Mouse (Mus musculus): Measurements from ENCODE around the gene H6pd. TPM values are rescaled to one million over a fixed set of nuclear protein-coding genes. Genes with fewer than 3 reads are reported as not detected.

H6pd gene
- polyA plus RNA-seq, 1 experiment = 148 TPM

GRCm38 (mm10) chr4:149983921-149984645 is 24.7 kb downstream of the H6pd start:
- 86% methylated on average over 23 of the region's 23 CpGs for WGBS

GRCm38 (mm10) chr4:149982154-149982553 is 26.7 kb downstream of the H6pd start:
- H3K4me3 ChIP-seq (replicated peaks; ENCODE audit: extremely low read depth, low read depth, low read length) = no peak overlapping the region

More at GRCm38 (mm10) chr4:149983921-149984645, 24.7 kb downstream of the H6pd start:
- no peak for DNase-seq
- Histone ChIP-seq H3K4me3 (replicated peaks; ENCODE audit: extremely low read depth, low read depth, low read length) (no peak overlapping the region), H3K4me1 (ENCODE audit: control insufficient read depth, insufficient read depth, low read length) (peaks cover 7% of the 10 kb centered on the region)
- TF ChIP-seq POLR2A (IDR thresholded peaks at IDR 0.05; ENCODE audit: borderline replicate concordance, extremely low read depth, low read depth, low read length) (no peak), CTCF (IDR thresholded peaks at IDR 0.05; ENCODE audit: insufficient read depth, low read length) (no peak)

GRCm38 (mm10) chr4:149979819-149980308 is 29.0 kb downstream of the H6pd start:
- TF ChIP-seq POLR2A (IDR thresholded peaks at IDR 0.05; ENCODE audit: borderline replicate concordance, extremely low read depth, low read depth, low read length) (no peak), CTCF (IDR thresholded peaks at IDR 0.05; ENCODE audit: insufficient read depth, low read length) (peak; percentile 88)
- Histone ChIP-seq H3K4me3 (replicated peaks; ENCODE audit: extremely low read depth, low read depth, low read length) (no peak overlapping the region), H3K4me1 (ENCODE audit: control insufficient read depth, insufficient read depth, low read length) (0 out of 2 replicates have a peak, but pooled peaks cover 3% of the 10 kb centered on the region)
- 7% methylated on average over 12 of the region's 12 CpGs for WGBS
- peak; percentile 84 for DNase-seq

More at GRCm38 (mm10) chr4:149982154-149982553, 26.7 kb downstream of the H6pd start:
- 0 out of 2 replicates have a peak, but pooled peaks cover 3% of the 10 kb centered on the region for H3K4me1 ChIP-seq (ENCODE audit: control insufficient read depth, insufficient read depth, low read length)
- TF ChIP-seq CTCF (IDR thresholded peaks at IDR 0.05; ENCODE audit: insufficient read depth, low read length) = no peak
- WGBS = 79% methylated on average over 15 of the region's 15 CpGs
- DNase-seq = no peak

GRCm38 (mm10) chr4:149978820-149979219 is 30.0 kb downstream of the H6pd start:
- H3K4me1 ChIP-seq (ENCODE audit: control insufficient read depth, insufficient read depth, low read length) = 0 out of 2 replicates have a peak, but pooled peaks cover 3% of the 10 kb centered on the region
- no peak for DNase-seq
- no peak overlapping the region for H3K4me3 ChIP-seq (replicated peaks; ENCODE audit: extremely low read depth, low read depth, low read length)
- TF ChIP-seq CTCF (IDR thresholded peaks at IDR 0.05; ENCODE audit: insufficient read depth, low read length) (no peak), POLR2A (IDR thresholded peaks at IDR 0.05; ENCODE audit: borderline replicate concordance, extremely low read depth, low read depth, low read length) (no peak)
- 87% methylated on average over 2 of the region's 2 CpGs for WGBS

GRCm38 (mm10) chr4:149977801-149978544 is 30.9 kb downstream of the H6pd start:
- no peak for DNase-seq
- 0 out of 2 replicates have a peak, but pooled peaks cover 3% of the 10 kb centered on the region for H3K4me1 ChIP-seq (ENCODE audit: control insufficient read depth, insufficient read depth, low read length)
- TF ChIP-seq CTCF (IDR thresholded peaks at IDR 0.05; ENCODE audit: insufficient read depth, low read length) (no peak), POLR2A (IDR thresholded peaks at IDR 0.05; ENCODE audit: borderline replicate concordance, extremely low read depth, low read depth, low read length) (no peak)
- WGBS = 54% methylated on average over 17 of the region's 17 CpGs
- H3K4me3 ChIP-seq (replicated peaks; ENCODE audit: extremely low read depth, low read depth, low read length) = no peak overlapping the region

- WGBS = 63% methylated on average over 6 of the region's 6 CpGs
- no peak for DNase-seq
- H3K4me1 ChIP-seq (ENCODE audit: control insufficient read depth, insufficient read depth, low read length) = 0 out of 2 replicates have a peak, but pooled peaks cover 3% of the 10 kb centered on the region
- TF ChIP-seq POLR2A (IDR thresholded peaks at IDR 0.05; ENCODE audit: borderline replicate concordance, extremely low read depth, low read depth, low read length) (no peak), CTCF (IDR thresholded peaks at IDR 0.05; ENCODE audit: insufficient read depth, low read length) (no peak)
- H3K4me3 ChIP-seq (replicated peaks; ENCODE audit: extremely low read depth, low read depth, low read length) = no peak overlapping the region
Measured at GRCm38 (mm10) chr4:149977181-149977580, 31.6 kb downstream of the H6pd start.

GRCm38 (mm10) chr4:149975730-149976254 is 33.0 kb downstream of the H6pd start:
- DNase-seq = no peak
- H3K4me3 ChIP-seq (replicated peaks; ENCODE audit: extremely low read depth, low read depth, low read length) = no peak overlapping the region
- H3K4me1 ChIP-seq (ENCODE audit: control insufficient read depth, insufficient read depth, low read length) = 0 out of 2 replicates have a peak, but pooled peaks cover 3% of the 10 kb centered on the region
- 71% methylated on average over 5 of the region's 5 CpGs for WGBS
- TF ChIP-seq CTCF (IDR thresholded peaks at IDR 0.05; ENCODE audit: insufficient read depth, low read length) (no peak), POLR2A (IDR thresholded peaks at IDR 0.05; ENCODE audit: borderline replicate concordance, extremely low read depth, low read depth, low read length) (no peak)

GRCm38 (mm10) chr4:149975291-149975690 is 33.5 kb downstream of the H6pd start:
- WGBS = 60% methylated on average over 8 of the region's 8 CpGs
- DNase-seq = no peak
- TF ChIP-seq POLR2A (IDR thresholded peaks at IDR 0.05; ENCODE audit: borderline replicate concordance, extremely low read depth, low read depth, low read length) = no peak
- TF ChIP-seq CTCF (IDR thresholded peaks at IDR 0.05; ENCODE audit: insufficient read depth, low read length) = no peak
- Histone ChIP-seq H3K4me3 (replicated peaks; ENCODE audit: extremely low read depth, low read depth, low read length) (no peak overlapping the region), H3K4me1 (ENCODE audit: control insufficient read depth, insufficient read depth, low read length) (0 out of 2 replicates have a peak, but pooled peaks cover 3% of the 10 kb centered on the region)

- 51% methylated on average over 9 of the region's 9 CpGs for WGBS
- no peak for DNase-seq
- H3K4me3 ChIP-seq (replicated peaks; ENCODE audit: extremely low read depth, low read depth, low read length) = no peak overlapping the region
- TF ChIP-seq POLR2A (IDR thresholded peaks at IDR 0.05; ENCODE audit: borderline replicate concordance, extremely low read depth, low read depth, low read length) = no peak
- H3K4me1 ChIP-seq (ENCODE audit: control insufficient read depth, insufficient read depth, low read length) = no peaks in the 10 kb centered on the region
Measured at GRCm38 (mm10) chr4:149971393-149971792, 37.4 kb downstream of the H6pd start.
